Mouse (Mus musculus): ENCODE data around the gene Tbce. TPM values are rescaled to one million over a fixed set of nuclear protein-coding genes. Genes with fewer than 3 reads are reported as not detected.

The Tbce gene
- total and polyA plus RNA-seq, 2 experiments from 2014 or later, result 31.6 to 44.7 TPM

DNA sequence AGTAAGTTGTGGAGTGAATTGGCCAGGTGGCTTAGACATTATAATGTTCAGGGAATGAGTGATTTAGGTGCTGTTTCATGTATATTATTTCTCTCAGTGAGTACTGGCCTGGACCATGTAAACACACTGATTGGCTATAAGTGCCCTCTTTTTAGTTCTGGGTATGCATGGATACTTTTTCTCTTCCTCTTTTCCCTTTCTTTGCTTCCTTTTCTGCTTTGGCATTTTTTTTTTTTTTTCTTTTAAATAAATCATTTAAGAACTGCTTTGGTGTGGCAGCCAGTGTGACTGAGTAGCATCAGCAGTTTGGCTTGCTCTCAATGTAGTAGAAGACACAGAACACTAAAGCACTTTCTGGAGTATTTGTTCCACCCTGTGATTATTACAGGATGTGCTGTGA, 28.6 kb upstream of the Tbce start:
- H3K4me3 ChIP-seq (ENCODE audit: low read depth, low read length), result no peak overlapping the region
- TF ChIP-seq EP300 (IDR thresholded peaks at IDR 0.05; ENCODE audit: low read depth), result no peak
- TF ChIP-seq CTCF (IDR thresholded peaks at IDR 0.05; ENCODE audit: low read depth), result no peak
- no peak overlapping the region for H3K9ac ChIP-seq (replicated peaks; ENCODE audit: low read depth, low read length)
- H3K9me3 ChIP-seq (replicated peaks; ENCODE audit: control insufficient read depth, low read length), result no peaks in the 10 kb centered on the region
- no peak overlapping the region for H3K27ac ChIP-seq (ENCODE audit: low read depth)
- H3K36me3 ChIP-seq (replicated peaks; ENCODE audit: control insufficient read depth, insufficient read depth, low read length), result no peaks in the 10 kb centered on the region; the same call in 1 of the 2 replicates
- ATAC-seq (ENCODE audit: insufficient read depth, low read depth), result no peak
- no peaks in the 10 kb centered on the region for H3K4me1 ChIP-seq (ENCODE audit: control insufficient read depth, insufficient read depth)
- H3K4me2 ChIP-seq (ENCODE audit: low read depth, low read length), result no peak overlapping the region
- H3K27me3 ChIP-seq (ENCODE audit: control insufficient read depth, insufficient read depth, low read length), result no peaks in the 10 kb centered on the region
- no peak for DNase-seq (ENCODE audit: low spot score)

- WGBS, result 67% methylated on average over 1 of the region's 1 CpGs
- Histone ChIP-seq H3K9ac (replicated peaks; ENCODE audit: low read depth, low read length) (no peak overlapping the region), H3K4me1 (ENCODE audit: control insufficient read depth, insufficient read depth) (peaks cover 7% of the 10 kb centered on the region), H3K36me3 (replicated peaks; ENCODE audit: control insufficient read depth, insufficient read depth, low read length) (no peaks in the 10 kb centered on the region; the same call in 1 of the 2 replicates), H3K9me3 (replicated peaks; ENCODE audit: control insufficient read depth, low read length) (no peaks in the 10 kb centered on the region), H3K27ac (ENCODE audit: low read depth) (no peak overlapping the region), H3K4me3 (ENCODE audit: low read depth, low read length) (no peak overlapping the region), H3K4me2 (ENCODE audit: low read depth, low read length) (no peak overlapping the region), H3K27me3 (ENCODE audit: control insufficient read depth, insufficient read depth, low read length) (no peaks in the 10 kb centered on the region)
- ATAC-seq (ENCODE audit: insufficient read depth, low read depth) (no peak), DNase-seq (ENCODE audit: low spot score) (no peak)
- TF ChIP-seq EP300 (IDR thresholded peaks at IDR 0.05; ENCODE audit: low read depth), result no peak
- no peak for TF ChIP-seq CTCF (IDR thresholded peaks at IDR 0.05; ENCODE audit: low read depth)
Measured at GRCm38 (mm10) chr13:14065701-14066100, 26.3 kb upstream of the Tbce start.

DNA sequence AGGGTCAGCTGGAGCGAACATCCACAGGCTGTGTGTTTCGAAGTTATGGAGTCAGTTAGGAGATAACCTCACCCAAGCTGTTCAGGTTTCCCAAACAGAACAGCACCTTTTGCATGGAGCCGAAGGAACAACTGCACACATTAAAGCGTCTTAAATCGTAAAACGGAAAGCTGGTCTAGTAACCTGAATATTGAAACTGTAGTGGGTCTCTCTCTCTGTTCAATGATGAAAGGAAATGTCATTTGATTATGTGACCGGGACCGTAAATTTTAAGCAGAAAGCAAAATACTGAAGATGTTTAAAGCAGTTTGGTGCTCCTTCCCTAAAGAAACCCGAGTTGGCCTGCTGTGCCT, 25.6 kb upstream of the Tbce start:
- peak; percentile 29 for DNase-seq (ENCODE audit: low spot score)
- peak overlapping the region; percentile 99 for H3K9ac ChIP-seq (replicated peaks; ENCODE audit: low read depth, low read length)
- H3K27ac ChIP-seq (ENCODE audit: low read depth), result peak overlapping the region; percentile 97; the same call in 1 of the 2 replicates
- H3K27me3 ChIP-seq (ENCODE audit: control insufficient read depth, insufficient read depth, low read length), result no peaks in the 10 kb centered on the region
- H3K4me3 ChIP-seq (ENCODE audit: low read depth, low read length), result peak overlapping the region; percentile 98
- no peak for ATAC-seq (ENCODE audit: insufficient read depth, low read depth)
- H3K4me2 ChIP-seq (ENCODE audit: low read depth, low read length), result peak overlapping the region; percentile 86
- no peaks in the 10 kb centered on the region; the same call in 1 of the 2 replicates for H3K36me3 ChIP-seq (replicated peaks; ENCODE audit: control insufficient read depth, insufficient read depth, low read length)
- H3K9me3 ChIP-seq (replicated peaks; ENCODE audit: control insufficient read depth, low read length), result no peaks in the 10 kb centered on the region
- 9% methylated on average over 9 of the region's 9 CpGs for WGBS
- TF ChIP-seq EP300 (IDR thresholded peaks at IDR 0.05; ENCODE audit: low read depth) (no peak), CTCF (IDR thresholded peaks at IDR 0.05; ENCODE audit: low read depth) (no peak)
- peaks cover 7% of the 10 kb centered on the region for H3K4me1 ChIP-seq (ENCODE audit: control insufficient read depth, insufficient read depth)

DNA sequence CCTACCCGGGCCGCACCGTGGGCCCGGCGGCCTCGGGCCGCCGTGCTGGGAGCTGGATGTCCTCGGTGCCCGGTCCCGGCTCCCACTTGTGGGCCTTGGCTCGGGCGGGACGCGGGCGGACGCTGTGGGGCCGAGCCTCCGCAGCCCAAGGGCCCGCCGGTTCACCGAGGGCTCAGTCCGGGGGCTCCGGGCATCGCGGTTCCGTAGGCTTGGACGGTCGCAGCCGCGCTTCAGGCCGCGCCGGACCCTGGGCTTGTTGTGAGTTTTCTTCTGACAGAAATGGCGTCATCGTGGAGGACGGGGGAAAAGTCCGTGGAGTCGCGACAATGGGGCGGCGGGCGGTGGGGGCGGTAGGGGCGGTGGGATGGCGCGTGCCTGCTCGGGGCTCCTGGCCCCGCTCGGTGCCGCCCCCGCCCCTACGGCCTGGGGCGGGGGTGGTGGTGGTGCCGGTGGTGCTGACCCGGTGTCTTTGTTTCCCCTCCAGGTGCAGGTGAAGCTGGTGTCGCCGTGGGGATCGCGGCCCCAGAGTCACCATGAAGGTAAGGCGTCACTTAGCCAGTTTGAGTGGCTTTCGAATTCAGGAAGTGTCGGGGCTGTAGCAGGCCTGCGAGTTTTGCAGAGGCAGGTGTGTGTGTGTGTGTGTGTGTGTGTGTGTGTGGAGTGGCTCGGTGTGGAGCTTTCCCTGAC, 25.0 kb upstream of the Tbce start:
- no peak for TF ChIP-seq CTCF (IDR thresholded peaks at IDR 0.05; ENCODE audit: low read depth)
- TF ChIP-seq EP300 (IDR thresholded peaks at IDR 0.05; ENCODE audit: low read depth), result no peak
- peak overlapping the region; percentile 98 for H3K4me3 ChIP-seq (ENCODE audit: low read depth, low read length)
- peaks cover 7% of the 10 kb centered on the region for H3K4me1 ChIP-seq (ENCODE audit: control insufficient read depth, insufficient read depth)
- no peak for DNase-seq (ENCODE audit: low spot score)
- H3K4me2 ChIP-seq (ENCODE audit: low read depth, low read length), result peak overlapping the region; percentile 86
- WGBS, result under 1% methylated on average over 58 of the region's 65 CpGs
- no peaks in the 10 kb centered on the region for H3K27me3 ChIP-seq (ENCODE audit: control insufficient read depth, insufficient read depth, low read length)
- no peaks in the 10 kb centered on the region for H3K9me3 ChIP-seq (replicated peaks; ENCODE audit: control insufficient read depth, low read length)
- no peaks in the 10 kb centered on the region; the same call in 1 of the 2 replicates for H3K36me3 ChIP-seq (replicated peaks; ENCODE audit: control insufficient read depth, insufficient read depth, low read length)
- ATAC-seq (ENCODE audit: insufficient read depth, low read depth), result peak; percentile 1; the same call in 1 of the 2 replicates
- H3K27ac ChIP-seq (ENCODE audit: low read depth), result peak overlapping the region; percentile 97
- H3K9ac ChIP-seq (replicated peaks; ENCODE audit: low read depth, low read length), result peak overlapping the region; percentile 99

GRCm38 (mm10) chr13:14063942-14064271, 24.5 kb upstream of the Tbce start:
- WGBS, result 0% methylated on average over 10 of the region's 31 CpGs
- DNase-seq (ENCODE audit: low spot score) (peak; percentile 70), ATAC-seq (ENCODE audit: insufficient read depth, low read depth) (peak; percentile 27)
- H3K36me3 ChIP-seq (replicated peaks; ENCODE audit: control insufficient read depth, insufficient read depth, low read length), result peaks cover 2% of the 10 kb centered on the region; the same call in 1 of the 2 replicates
- peak overlapping the region; percentile 86 for H3K4me2 ChIP-seq (ENCODE audit: low read depth, low read length)
- peaks cover 7% of the 10 kb centered on the region for H3K4me1 ChIP-seq (ENCODE audit: control insufficient read depth, insufficient read depth)
- H3K9me3 ChIP-seq (replicated peaks; ENCODE audit: control insufficient read depth, low read length), result no peaks in the 10 kb centered on the region
- TF ChIP-seq CTCF (IDR thresholded peaks at IDR 0.05; ENCODE audit: low read depth) (no peak), EP300 (IDR thresholded peaks at IDR 0.05; ENCODE audit: low read depth) (no peak)
- peak overlapping the region; percentile 98 for H3K4me3 ChIP-seq (ENCODE audit: low read depth, low read length)
- H3K27ac ChIP-seq (ENCODE audit: low read depth), result peak overlapping the region; percentile 97
- peak overlapping the region; percentile 99 for H3K9ac ChIP-seq (replicated peaks; ENCODE audit: low read depth, low read length)
- no peaks in the 10 kb centered on the region for H3K27me3 ChIP-seq (ENCODE audit: control insufficient read depth, insufficient read depth, low read length)

All from heart, postnatal 0 days (tissue).